Mouse (Mus musculus): ENCODE measurements around the gene Adamts17.

The Adamts17 gene

DNA sequence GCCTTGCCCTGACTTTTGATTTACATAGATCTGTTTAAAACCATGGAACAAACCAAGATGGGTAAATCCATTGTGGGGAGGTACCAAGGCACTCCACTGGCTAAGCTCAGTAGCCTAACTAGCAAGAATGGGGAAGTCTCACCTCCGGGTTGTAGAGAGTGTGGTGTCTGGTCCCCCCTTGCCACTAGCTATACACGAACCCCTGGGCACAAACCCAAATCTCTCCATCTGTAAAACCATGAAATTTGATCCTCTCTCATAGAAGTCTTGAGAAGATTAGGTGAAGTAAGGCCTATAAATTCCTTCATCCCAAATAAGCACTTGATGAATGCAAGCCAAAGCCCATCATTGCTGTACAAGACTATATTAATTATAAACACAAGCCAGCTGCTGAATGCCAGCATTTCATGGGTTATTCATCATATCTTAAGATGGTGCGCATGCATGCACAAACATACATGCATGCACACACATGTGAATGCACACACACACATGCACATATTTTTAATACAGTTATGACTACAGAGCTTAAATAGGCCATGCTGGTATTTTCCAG, 262.0 kb downstream of the Adamts17 start:
- no peak for DNase-seq

- no peak for DNase-seq
Measured at GRCm38 (mm10) chr7:67110551-67111159, 271.1 kb downstream of the Adamts17 start.

GRCm38 (mm10) chr7:67112495-67113216, 273.1 kb downstream of the Adamts17 start:
- DNase-seq = no peak

DNA sequence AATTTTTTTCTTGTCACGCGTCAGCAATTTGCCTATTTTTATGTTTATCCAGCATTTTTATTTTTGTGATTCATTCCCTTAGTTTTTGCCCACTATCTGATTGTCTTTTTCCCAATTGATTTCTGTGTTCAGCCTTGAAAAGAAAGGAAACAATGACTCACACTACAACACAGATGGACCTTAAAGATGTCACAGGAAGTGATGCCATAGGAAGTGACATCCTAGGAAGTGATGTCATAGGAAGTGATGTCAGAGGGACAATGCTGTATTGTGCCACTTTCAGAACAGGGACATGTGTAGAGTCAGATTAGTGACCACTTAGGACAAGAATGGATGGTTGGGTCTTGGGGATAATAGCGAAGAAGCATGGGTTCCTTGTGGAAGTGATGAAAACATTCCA, 274.5 kb downstream of the Adamts17 start:
- DNase-seq = no peak

GRCm38 (mm10) chr7:67115056-67115455, 275.5 kb downstream of the Adamts17 start:
- no peak for DNase-seq

DNA sequence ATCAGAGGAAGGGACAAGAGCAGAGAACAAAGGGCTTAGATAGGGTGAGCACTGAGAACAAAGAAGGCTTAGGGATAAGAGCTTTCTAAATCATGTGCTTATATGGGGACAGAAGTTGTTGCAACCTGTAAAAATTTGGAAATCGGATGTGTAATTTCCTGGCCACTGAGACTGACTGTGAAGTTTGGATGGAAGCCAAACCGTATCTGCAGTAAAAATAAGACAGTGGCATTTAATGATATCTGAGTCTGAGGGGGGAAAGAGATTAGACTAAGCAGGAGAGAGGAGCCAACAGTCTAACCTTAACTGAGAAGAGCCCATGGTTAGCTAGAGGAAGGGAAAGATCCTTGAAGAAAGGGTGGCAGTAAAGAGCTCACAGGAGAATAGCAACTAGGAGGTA, 295.6 kb downstream of the Adamts17 start:
- no peak for DNase-seq

DNA sequence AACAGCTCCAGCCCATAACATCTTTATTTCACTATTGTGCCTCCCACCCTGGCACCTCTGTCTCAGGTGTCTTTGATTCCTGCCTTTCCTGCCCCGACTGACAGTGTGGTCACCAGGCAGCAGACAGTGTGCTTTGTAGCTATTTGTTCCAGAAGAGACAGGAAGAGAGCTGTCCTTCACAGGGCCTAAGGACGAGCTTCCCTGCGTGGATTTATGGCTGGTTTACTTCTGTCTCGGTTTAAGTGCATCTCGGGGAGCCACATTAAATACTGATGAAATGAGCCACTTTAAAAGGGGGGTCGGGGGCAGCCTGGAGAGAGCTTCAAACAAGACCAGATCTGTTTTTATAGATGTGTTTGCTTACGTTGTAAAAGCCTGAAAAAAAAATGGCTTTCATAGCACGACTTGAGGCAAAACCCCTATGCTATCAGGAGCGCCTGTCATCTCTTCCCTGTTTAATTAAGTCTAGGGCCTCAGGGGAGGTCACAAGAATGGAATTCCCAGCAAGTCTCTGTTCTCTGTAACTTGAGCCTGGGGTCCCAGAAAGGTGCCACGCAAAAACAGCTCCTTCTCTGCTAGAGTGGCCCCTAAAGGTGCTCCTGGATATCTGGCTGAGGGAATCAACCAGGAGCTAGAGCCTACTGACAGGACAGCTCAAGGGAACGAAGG, 302.9 kb downstream of the Adamts17 start:
- DNase-seq = no peak

DNA sequence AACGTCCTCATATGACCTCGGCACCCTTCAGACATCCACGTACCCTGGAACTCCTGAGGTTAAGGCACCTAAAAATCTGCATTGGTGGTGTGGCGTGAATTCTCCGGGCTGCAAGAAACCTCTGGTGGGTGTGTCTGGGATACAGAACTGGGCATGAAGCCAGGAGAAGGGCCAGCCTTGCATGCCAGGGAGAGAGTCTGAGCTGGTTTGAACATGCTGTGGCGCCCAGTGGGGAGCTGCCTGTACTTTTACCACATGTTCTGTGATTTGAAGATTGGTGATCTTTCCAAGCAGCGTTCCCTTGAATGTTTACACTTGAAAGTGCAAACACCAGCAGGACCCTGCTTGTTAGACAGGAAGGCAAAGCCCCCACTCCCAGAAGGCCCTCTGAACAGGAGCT, 306.2 kb downstream of the Adamts17 start:
- DNase-seq = no peak

DNA sequence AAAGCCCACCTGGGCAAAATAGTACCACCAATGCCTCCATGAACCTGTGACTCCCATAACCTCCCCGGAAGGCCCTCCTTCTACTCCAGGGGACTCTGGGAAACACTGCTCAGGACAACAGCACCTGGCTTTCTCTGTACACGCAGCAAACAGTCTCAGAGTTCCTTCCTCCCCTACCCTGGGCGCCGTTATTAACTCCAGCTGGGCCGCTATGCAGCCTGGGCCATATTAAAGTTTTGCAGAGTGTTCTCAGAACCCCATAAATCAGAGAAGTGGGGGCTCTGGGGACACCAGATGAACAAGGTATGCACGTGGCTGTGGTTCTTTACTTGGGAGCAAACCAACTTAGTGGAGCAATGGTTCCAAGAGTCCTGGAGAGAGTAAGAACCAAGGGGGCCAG, 306.6 kb downstream of the Adamts17 start:
- DNase-seq = no peak

- no peak for DNase-seq
Measured at GRCm38 (mm10) chr7:67149707-67150106, 310.2 kb downstream of the Adamts17 start.

DNA sequence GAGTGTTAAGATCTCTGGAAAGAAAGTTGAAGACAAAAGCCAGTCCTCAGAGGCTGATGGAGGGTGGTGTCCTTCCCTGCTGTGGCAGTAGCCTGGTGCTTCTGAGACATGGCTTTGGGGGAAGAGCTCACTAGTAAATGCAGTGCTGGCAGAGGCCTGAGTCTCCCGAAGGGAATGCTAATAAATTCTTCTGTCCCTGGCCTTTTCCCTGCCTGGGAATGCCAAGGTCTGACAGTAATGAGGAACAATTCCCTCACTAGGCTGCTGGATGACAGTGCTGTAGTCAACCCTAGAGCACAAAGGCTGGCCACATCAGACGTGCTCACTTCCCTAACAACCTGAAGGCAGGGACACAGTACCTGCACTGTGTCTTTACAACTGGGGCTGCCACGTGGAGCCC, 313.1 kb downstream of the Adamts17 start:
- no peak for DNase-seq

- no peak for DNase-seq
Measured at GRCm38 (mm10) chr7:67162135-67162534, 322.6 kb downstream of the Adamts17 start.

DNA sequence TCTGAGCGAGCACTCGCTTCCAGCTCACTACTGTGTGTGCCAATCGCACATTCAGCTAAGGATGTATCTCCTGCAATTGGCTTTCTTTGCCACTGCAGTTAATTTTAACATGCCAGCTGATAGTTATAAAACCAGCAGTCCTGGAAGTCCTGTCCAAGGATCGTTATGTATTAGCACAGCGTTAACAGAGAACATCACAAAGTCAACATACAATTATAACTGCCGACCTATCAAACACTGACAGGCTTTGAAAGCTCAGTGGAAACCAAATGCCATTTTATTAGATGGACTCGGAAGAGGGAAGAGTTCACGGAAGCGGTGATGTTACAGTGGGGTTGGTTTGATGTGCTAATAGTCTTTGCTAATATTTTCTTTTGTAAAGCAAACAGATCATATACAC, 328.8 kb downstream of the Adamts17 start:
- DNase-seq = no peak

DNA sequence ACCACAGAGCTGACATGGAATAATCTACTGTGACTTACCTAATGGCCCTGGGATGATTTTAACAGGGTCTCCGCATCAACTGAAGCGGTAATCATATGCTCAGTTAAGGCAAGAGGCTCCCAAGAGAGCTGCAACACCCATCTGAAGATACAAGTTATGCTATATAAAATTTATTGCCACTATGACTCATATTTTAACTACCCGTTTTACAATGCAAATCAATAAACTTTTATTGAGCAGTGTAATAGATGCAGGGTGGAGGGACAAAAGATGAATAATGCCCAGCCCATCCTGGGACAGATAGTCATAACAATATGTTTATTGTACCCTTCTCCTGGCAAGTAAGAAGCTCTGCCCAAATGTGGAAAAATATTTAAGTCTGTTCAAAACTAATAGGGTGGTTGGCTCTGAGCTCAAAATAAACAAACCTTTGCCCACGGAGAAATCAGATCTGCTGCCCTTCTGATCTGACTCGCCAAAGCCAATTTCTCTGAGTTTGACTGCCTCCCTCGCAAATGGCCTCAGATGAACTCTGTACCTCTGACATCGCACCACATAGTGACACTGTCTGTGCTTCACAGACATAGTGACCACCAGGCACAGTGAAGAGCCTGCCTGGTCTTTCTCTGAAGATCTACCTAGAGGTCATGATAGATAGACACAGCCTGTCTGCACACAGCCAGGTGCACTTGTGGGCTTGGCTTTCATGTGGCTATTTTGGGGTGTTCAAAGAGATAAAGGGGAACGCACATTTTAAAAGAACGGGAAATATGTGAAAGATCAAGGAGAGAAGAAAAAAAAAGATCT, 329.4 kb downstream of the Adamts17 start:
- no peak for DNase-seq

DNA sequence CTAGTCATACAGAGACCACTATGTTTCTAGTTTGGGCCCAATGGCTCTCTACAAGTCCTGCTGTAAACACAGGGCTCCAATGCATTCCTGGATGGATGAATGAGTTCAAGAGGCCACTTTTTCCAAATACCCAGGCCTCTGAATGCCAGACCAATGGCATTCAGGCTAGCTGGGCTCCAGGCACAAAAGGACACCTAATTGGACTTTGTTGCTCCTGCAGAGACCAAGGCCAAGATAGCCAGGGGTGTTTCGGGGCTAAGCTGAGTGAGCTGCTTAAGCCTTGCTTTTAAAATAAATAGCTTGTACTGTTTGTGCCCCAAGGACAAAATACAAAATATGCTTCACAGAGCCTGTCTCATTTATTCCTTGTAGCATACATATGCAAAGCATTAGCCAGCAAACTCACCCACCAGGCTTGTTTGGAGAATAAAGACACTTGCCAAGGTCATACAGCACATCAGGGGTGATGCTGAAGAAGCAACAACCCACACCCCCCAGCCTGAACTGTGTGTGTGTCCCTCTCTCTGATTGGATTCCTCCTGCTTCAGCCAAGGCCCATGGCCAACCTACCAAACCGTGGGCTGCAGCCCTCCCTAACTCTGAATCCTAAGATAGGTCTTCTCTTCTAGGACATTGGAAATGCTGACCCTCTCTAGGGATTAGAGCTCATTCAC, 334.1 kb downstream of the Adamts17 start:
- no peak for DNase-seq

DNA sequence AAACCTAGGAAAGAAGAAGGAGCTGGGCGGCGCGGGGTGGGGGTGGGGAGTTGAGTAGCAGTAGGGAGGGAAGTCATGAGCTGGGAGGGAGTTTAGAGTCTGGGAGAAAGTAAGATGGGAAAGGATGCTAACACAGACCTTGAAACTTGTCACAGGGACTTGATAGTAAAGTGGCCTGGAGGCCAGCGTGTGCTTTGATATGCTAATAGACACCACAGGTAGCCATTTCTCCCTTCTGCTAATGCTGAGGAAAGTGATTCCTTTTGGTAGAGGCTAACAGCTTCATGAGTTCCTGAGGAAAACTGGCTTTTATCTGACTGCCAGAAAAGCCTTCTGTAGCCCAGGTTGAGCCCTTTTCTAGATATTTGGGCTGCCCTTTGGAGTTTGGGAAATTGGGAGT, 344.3 kb downstream of the Adamts17 start:
- no peak for DNase-seq

- DNase-seq = peak; percentile 79 to 86
Measured at GRCm38 (mm10) chr7:67199412-67199811, 359.9 kb downstream of the Adamts17 start.

Data from cerebellum, postnatal 25 days (tissue).